Mouse (Mus musculus) liver, adult 2 months (tissue): Measurements from ENCODE around the gene Mrpl41.

Source experiments
- CTCF ChIP-seq: fragments of 200-500 bp; IDR thresholded peaks from 2 replicates; pipeline ENCODE4 v1.5.1; 2011; ENCODE audit warnings: low read depth, low read length, control low read depth
- POLR2A ChIP-seq: fragments of 200-500 bp; IDR thresholded peaks from 2 replicates; pipeline ENCODE4 v1.6.1; 2011; ENCODE audit warnings: low read length, control low read depth; ENCODE audit not compliant: insufficient read depth; ENCODE audit errors: extremely low read depth

GRCm38 (mm10) chr2:24934441-24934963 is 40.4 kb downstream of the Mrpl41 start:
- TF ChIP-seq CTCF (no peak), POLR2A (no peak)
